Mouse (Mus musculus): ENCODE results near the gene Mrps6.

- no peak for TF ChIP-seq CTCF (conservative IDR thresholded peaks at IDR 0.05 in 1 of 2, IDR thresholded peaks at IDR 0.05 in 1 of 2; ENCODE audit: low read depth in 2 of 2, low read length in 2 of 2)
- TF ChIP-seq EP300 (IDR thresholded peaks at IDR 0.05; ENCODE audit: low read length), result no peak
- no peak for TF ChIP-seq BHLHE40 (IDR thresholded peaks at IDR 0.05; ENCODE audit: low read depth, low read length)
- TF ChIP-seq RCOR1 (conservative IDR thresholded peaks at IDR 0.05; ENCODE audit: low read depth, low read length), result no peak
- no peak for TF ChIP-seq UBTF (IDR thresholded peaks at IDR 0.05; ENCODE audit: low read depth, low read length)
- TF ChIP-seq ZNF384 (IDR thresholded peaks at IDR 0.05; ENCODE audit: low read depth, low read length), result no peak
- no peak for TF ChIP-seq TCF12 (IDR thresholded peaks at IDR 0.05; ENCODE audit: low read depth, low read length)
Observed at GRCm38 (mm10) chr16:92140328-92140727, 82.3 kb downstream of the Mrps6 start.
